Mouse (Mus musculus) layer of hippocampus, adult 11-12 months (tissue): ENCODE measurements around the gene Uggt2.

ENCODE experiments used
- DNase-seq: peaks from one replicate; pipeline ENCODE4 v3.0.0; 2022; ENCODE audit warnings: low spot score

The Uggt2 gene

GRCm38 (mm10) chr14:118980890-118981289, 118.3 kb downstream of the Uggt2 start:
- no peak for DNase-seq

GRCm38 (mm10) chr14:118980358-118980757, 118.9 kb downstream of the Uggt2 start:
- DNase-seq: no peak

GRCm38 (mm10) chr14:118979571-118980325, 119.5 kb downstream of the Uggt2 start:
- no peak for DNase-seq

- no peak for DNase-seq
Observed at GRCm38 (mm10) chr14:118977136-118977816, 122.0 kb downstream of the Uggt2 start.

- peak; percentile 34 for DNase-seq
Observed at GRCm38 (mm10) chr14:118972268-118972667, 127.0 kb downstream of the Uggt2 start.

- DNase-seq: no peak
Observed at GRCm38 (mm10) chr14:118967646-118968045, 131.6 kb downstream of the Uggt2 start.

- DNase-seq: no peak
Observed at GRCm38 (mm10) chr14:118965356-118966000, 133.8 kb downstream of the Uggt2 start.

- no peak for DNase-seq
Observed at GRCm38 (mm10) chr14:118958010-118958409, 141.2 kb downstream of the Uggt2 start.

- DNase-seq: peak; percentile 35
Observed at GRCm38 (mm10) chr14:118951912-118952583, 147.2 kb downstream of the Uggt2 start.

GRCm38 (mm10) chr14:118948841-118949240, 150.4 kb downstream of the Uggt2 start:
- no peak for DNase-seq

- DNase-seq: no peak
Observed at GRCm38 (mm10) chr14:118944702-118945101, 154.5 kb downstream of the Uggt2 start.

GRCm38 (mm10) chr14:118942076-118942475, 157.2 kb downstream of the Uggt2 start:
- no peak for DNase-seq

GRCm38 (mm10) chr14:118940796-118941495, 158.3 kb downstream of the Uggt2 start:
- DNase-seq: no peak

- no peak for DNase-seq
Observed at GRCm38 (mm10) chr14:118938551-118938950, 160.7 kb downstream of the Uggt2 start.

- DNase-seq: peak; percentile 100
Observed at GRCm38 (mm10) chr14:118937533-118938492, 161.4 kb downstream of the Uggt2 start, which contains the start of gene Dnajc3. Dnajc3 (plus strand) TSS chr14:118937976.

- DNase-seq: no peak
Observed at GRCm38 (mm10) chr14:118936952-118937351, 162.3 kb downstream of the Uggt2 start.

- DNase-seq: no peak
Observed at GRCm38 (mm10) chr14:118936236-118936635, 163.0 kb downstream of the Uggt2 start.
